Mouse (Mus musculus): ENCODE results near the gene Gata3. TPM values are rescaled to one million over a fixed set of nuclear protein-coding genes. Genes with fewer than 3 reads are reported as not detected.
A peak's percentile ranks its signal among the peaks of the same experiment; 100 is the strongest.

Gata3 gene
- total and polyA plus RNA-seq, 3 experiments, result 0.08 to 0.63 (median 0.11) TPM

DNA sequence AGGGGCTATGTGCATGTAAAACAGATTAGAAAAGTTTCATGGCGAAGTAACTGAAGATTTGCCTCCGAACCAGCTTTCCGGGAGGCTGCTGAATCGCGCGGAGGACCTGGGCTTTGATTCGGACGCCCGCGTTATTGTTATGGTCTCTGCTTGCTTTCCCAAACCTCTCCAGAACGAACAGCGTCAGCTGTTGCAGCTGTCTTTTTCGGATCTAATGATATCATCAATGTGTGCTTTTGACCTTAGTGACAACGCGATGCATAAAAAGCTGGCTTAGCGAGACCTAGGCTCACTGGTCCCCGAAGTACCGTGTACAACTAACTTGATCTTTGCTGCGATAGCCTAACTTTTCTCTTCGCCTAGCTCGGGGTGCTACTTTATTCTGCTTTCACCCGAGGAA, 10.7 kb downstream of the Gata3 start:
- in situ Hi-C loops (cut with MboI; ENCODE audit: low pct_ligation_motif_present, low pct_unique_long_range_greater_than_20kb, low sequenced_read_pairs) (loop anchor here (25.0 kb wide), 1 partner anchor 417 kb away; no protein-coding TSS in a partner anchor), dilution Hi-C loops (cut with MboI; ENCODE audit: extremely low pct_ligation_motif_present, extremely low pct_unique_long_range_greater_than_20kb, low sequenced_read_pairs) (no loop called here)
- Histone ChIP-seq H3K4me3 (replicated peaks in 1 of 3; ENCODE audit: low read depth in 2 of 3, low read length in 2 of 3, poor library complexity in 1 of 3) (peak overlapping the region; percentile 52 to 69 (median 60)), H3K4me2 (ENCODE audit: insufficient read depth, low read depth, poor library complexity, severe bottlenecking) (peak overlapping the region; percentile 80), H3K27ac (ENCODE audit: insufficient read depth, low read depth) (peak overlapping the region; percentile 27; the same call in 1 of the 2 replicates), H3K27me3 (replicated peaks) (no peaks in the 10 kb centered on the region), H3K36me3 (replicated peaks in 1 of 2; ENCODE audit: control insufficient read depth in 1 of 2, insufficient read depth in 1 of 2, low read length in 1 of 2) (peaks cover 0 to 3% of the 10 kb centered on the region in 2 experiments), H3K9me3 (replicated peaks; ENCODE audit: low read length) (peaks cover 3% of the 10 kb centered on the region), H3K9ac (ENCODE audit: insufficient read depth, low read depth) (peak overlapping the region; percentile 84), H3K79me2 (replicated peaks; ENCODE audit: control insufficient read depth, extremely low read depth, insufficient read depth, poor library complexity, severe bottlenecking) (no peaks in the 10 kb centered on the region), H3K4me1 (ENCODE audit: control insufficient read depth in 1 of 2, insufficient read depth in 2 of 2) (0 out of 4 replicates have a peak, but pooled peaks cover 0 to 2% of the 10 kb centered on the region in 2 experiments)
- DNase-seq (ENCODE audit: extremely low read depth), result no peak
- TF ChIP-seq SIN3A (IDR thresholded peaks at IDR 0.05; ENCODE audit: low read length) (peak; percentile 30; the same call in 1 of the 2 replicates), POLR2A (IDR thresholded peaks at IDR 0.05; ENCODE audit: low read depth, low read length) (no peak)

DNA sequence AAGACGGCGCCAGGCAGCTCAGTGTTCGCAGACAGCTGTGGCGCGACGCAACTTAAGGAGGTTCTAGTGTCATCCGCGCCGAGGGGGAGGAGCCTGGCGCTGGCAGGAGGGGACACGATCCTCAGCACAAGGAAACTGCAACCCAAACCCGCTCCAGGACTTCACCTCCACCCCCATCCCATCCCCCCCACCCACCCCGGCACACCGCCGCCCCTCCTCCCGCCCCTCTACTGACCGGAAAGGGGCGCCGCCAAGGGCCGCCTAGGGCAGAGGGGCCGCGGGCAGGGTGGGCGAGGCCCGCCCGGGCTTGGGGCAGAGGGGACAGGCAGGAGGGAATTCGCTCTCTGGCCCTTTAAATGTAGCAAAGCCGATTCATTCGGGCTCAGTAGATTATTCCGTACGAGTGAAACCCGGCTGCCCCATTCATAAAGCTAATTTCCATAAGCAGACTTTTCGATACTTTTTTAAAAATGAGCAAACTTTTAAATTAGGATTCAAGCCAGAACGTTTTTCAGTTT, 11.2 kb downstream of the Gata3 start:
- in situ Hi-C loops (cut with MboI; ENCODE audit: low pct_ligation_motif_present, low pct_unique_long_range_greater_than_20kb, low sequenced_read_pairs), result loop anchor here (25.0 kb wide), 1 partner anchor 416 kb away; no protein-coding TSS in a partner anchor
- Histone ChIP-seq H3K4me2 (ENCODE audit: insufficient read depth, low read depth, poor library complexity, severe bottlenecking) (peak overlapping the region; percentile 80), H3K9me3 (replicated peaks; ENCODE audit: low read length) (peaks cover 3% of the 10 kb centered on the region), H3K27me3 (replicated peaks) (no peaks in the 10 kb centered on the region), H3K36me3 (replicated peaks in 1 of 2; ENCODE audit: control insufficient read depth in 1 of 2, insufficient read depth in 1 of 2, low read length in 1 of 2) (peaks cover 0 to 3% of the 10 kb centered on the region in 2 experiments), H3K79me2 (replicated peaks; ENCODE audit: control insufficient read depth, extremely low read depth, insufficient read depth, poor library complexity, severe bottlenecking) (no peaks in the 10 kb centered on the region), H3K9ac (ENCODE audit: insufficient read depth, low read depth) (peak overlapping the region; percentile 84), H3K4me3 (replicated peaks in 1 of 3; ENCODE audit: low read depth in 2 of 3, low read length in 2 of 3, poor library complexity in 1 of 3) (peak overlapping the region; percentile 52 to 69 (median 60)), H3K27ac (ENCODE audit: insufficient read depth, low read depth) (no peak overlapping the region), H3K4me1 (ENCODE audit: control insufficient read depth in 1 of 2, insufficient read depth in 2 of 2) (0 out of 4 replicates have a peak, but pooled peaks cover 0 to 2% of the 10 kb centered on the region in 2 experiments)
- dilution Hi-C loops (cut with MboI; ENCODE audit: extremely low pct_ligation_motif_present, extremely low pct_unique_long_range_greater_than_20kb, low sequenced_read_pairs), result no loop called here
- TF ChIP-seq TBP (conservative IDR thresholded peaks at IDR 0.05; ENCODE audit: low read depth, low read length), result no peak
- TF ChIP-seq PAX5 (IDR thresholded peaks at IDR 0.05; ENCODE audit: low read length), result no peak
- TF ChIP-seq NELFE (IDR thresholded peaks at IDR 0.05; ENCODE audit: low read depth, low read length), result no peak
- no peak for TF ChIP-seq TCF12 (IDR thresholded peaks at IDR 0.05; ENCODE audit: low read depth, low read length)
- TF ChIP-seq NRF1 (IDR thresholded peaks at IDR 0.05; ENCODE audit: low read depth, low read length), result no peak
- 0 out of 2 replicates have a peak, but pooled peaks have one; percentile 9 for TF ChIP-seq IRF4 (IDR thresholded peaks at IDR 0.05; ENCODE audit: low read depth, low read length)
- TF ChIP-seq MXI1 (IDR thresholded peaks at IDR 0.05; ENCODE audit: low read depth, low read length), result peak; percentile 70
- 0 out of 2 replicates have a peak, but pooled peaks have one; percentile 42 for TF ChIP-seq MAZ (IDR thresholded peaks at IDR 0.05; ENCODE audit: low read depth, low read length)
- no peak for TF ChIP-seq CHD1 (IDR thresholded peaks at IDR 0.05; ENCODE audit: low read depth, low read length)
- no peak for TF ChIP-seq RCOR1 (conservative IDR thresholded peaks at IDR 0.05; ENCODE audit: low read depth, low read length)
- no peak for TF ChIP-seq SMC3 (IDR thresholded peaks at IDR 0.05; ENCODE audit: low read depth, low read length)
- peak; percentile 49 for TF ChIP-seq SIN3A (IDR thresholded peaks at IDR 0.05; ENCODE audit: low read length)
- peak; percentile 35; the same call in 1 of the 2 replicates for TF ChIP-seq MAX (IDR thresholded peaks at IDR 0.05; ENCODE audit: low read length)
- TF ChIP-seq ZNF384 (IDR thresholded peaks at IDR 0.05; ENCODE audit: low read depth, low read length), result no peak
- TF ChIP-seq UBTF (IDR thresholded peaks at IDR 0.05; ENCODE audit: low read depth, low read length), result peak; percentile 40; the same call in 1 of the 2 replicates
- 0 out of 2 replicates have a peak, but pooled peaks have one; percentile 11 for TF ChIP-seq CHD2 (IDR thresholded peaks at IDR 0.05; ENCODE audit: low read length)
- peak; percentile 69 for DNase-seq (ENCODE audit: extremely low read depth)

Data from CH12.LX (cell line).